Mouse (Mus musculus) c-Kit-negative CD71-positive TER-119-positive erythroid progenitor cells, embryonic 14.5 days (primary cell): ENCODE measurements around the gene Xkr8.
"Not testable (repeated sequence)": the region's sequence is repeated elsewhere in the genome, so short reads cannot be mapped to it uniquely, and the experiment has no call there.

Source experiments
- DNase-seq: peaks from one replicate; pipeline ENCODE4 v3.0.0-alpha.2; 2013; ENCODE audit warnings: low read depth, low spot score

The Xkr8 gene

DNA sequence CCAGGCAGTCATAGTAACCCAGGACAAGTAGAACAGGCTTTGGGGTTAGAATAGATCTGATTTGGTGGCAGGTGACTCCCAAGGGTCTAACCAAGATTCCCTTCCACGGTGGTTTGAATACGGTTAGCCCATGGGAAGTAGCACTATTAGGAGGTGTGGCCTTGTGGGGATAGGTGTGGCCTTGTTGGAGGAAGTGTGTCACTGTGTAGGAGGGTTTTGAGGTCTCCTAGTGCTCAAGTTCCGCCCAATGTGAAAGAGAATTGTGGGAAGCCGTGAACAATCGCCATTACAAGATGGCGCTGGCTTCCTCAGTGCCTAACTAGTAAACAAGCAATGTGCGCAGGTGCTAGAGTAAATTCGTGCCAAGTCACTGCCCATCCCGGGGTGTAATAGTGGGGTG lies 4.8 kb upstream of the Xkr8 start:
- not testable (repeated sequence) for DNase-seq

DNA sequence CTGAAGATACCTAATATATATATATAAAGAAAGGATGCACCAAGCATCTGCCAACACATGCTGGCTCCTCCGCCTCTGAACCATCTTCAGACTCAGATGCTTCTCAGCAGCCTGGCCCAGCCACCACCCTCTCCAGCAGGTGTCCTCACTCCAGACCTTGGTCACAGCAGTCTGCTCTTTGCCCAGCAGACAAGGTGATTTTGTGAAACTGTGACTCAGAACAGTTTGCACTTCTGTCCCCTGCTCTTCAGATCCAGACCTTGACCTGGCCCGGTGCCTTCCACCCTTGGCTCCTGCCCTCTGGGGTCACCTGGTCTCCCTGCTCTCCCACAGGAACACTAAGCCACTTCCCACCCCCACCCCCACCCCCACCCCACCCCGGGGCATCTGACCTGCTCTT lies 3.5 kb upstream of the Xkr8 start:
- DNase-seq = no peak

DNA sequence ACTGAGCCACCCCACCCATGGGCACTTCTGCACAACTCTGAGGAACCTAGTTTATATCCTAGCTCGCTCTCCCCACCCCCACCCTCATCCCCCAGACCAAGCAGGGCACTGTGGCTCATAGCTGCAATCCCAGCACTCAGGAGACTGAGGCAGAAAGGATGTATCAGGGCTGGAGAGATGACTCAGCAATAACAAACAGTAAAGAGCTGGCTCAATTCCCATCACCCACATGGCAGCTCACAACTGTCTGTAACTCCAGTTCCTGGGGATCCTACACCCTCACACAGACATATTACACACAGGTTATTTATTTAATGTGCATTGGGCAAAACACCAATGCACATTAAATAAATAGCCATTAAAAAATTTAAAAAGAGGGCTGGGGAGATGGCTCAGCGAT lies 3.0 kb upstream of the Xkr8 start:
- DNase-seq = no peak

DNA sequence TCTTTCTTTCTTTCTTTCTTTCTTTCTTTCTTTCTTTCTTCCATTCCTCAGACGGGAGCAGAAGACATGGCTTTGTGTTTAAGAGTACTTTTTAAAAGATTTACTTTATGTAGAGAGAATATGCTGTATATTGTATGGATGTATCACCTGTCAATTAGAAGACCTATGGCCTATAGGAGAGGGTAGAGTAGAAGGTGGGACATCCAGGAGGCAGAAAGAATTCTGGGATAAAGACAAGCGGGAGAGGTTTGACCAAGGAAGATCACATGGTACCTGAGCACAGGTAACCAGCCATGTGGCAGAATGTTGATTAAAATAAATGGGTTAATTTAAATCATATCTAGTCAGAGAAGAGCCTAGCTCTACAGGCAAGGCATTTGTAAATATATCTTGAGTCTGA lies 2.4 kb upstream of the Xkr8 start:
- DNase-seq = no peak

- no peak for DNase-seq
Observed at GRCm38 (mm10) chr4:132733071-132733770, 875 bp upstream of the Xkr8 start.

GRCm38 (mm10) chr4:132731616-132732015 lies 730 bp downstream of the Xkr8 start:
- no peak for DNase-seq

DNA sequence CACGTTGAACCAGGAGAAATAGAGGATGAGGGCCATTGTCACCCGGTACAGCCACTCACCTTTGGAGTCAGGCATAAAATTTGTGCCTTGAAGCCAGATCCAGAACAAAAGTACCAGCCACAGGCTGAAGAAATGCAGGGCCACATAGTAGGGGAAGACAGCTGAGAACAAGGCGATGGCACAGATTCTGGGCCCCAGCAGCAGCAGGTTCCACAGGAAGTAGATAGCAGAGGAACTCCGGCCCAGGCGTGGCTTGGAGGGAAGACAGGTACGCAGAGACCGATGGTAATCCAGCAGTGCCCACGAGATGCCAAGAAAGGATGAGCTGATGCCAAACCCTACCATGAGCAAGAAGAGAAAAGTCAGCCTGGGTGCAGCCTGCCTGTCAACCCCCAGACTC lies 4.1 kb downstream of the Xkr8 start:
- DNase-seq = no peak

- DNase-seq = no peak
Observed at GRCm38 (mm10) chr4:132718251-132718650, 14.1 kb downstream of the Xkr8 start.

DNA sequence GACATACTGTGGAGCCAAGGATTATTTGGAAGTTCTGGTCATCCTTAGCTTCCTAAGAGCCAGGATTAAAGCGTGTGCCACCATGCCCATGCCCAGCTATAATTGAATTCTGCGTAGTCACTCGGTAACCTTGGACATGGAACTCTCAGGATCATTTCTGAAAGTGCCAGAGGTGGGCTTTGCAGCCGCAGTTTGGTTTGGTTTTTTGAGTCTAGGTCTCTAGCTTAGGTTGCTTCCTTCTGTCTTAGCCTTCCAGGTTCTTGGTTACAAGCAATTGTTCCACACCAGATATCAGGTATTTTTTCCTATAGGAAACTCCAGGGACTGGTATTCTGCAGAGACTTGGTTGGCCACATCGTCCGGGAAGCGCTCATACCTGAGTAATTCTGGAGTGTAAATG lies 19.2 kb downstream of the Xkr8 start:
- no peak for DNase-seq

- DNase-seq = no peak
Observed at GRCm38 (mm10) chr4:132706885-132707284, 25.5 kb downstream of the Xkr8 start.

- no peak for DNase-seq
Observed at GRCm38 (mm10) chr4:132702076-132702475, 30.3 kb downstream of the Xkr8 start.

DNA sequence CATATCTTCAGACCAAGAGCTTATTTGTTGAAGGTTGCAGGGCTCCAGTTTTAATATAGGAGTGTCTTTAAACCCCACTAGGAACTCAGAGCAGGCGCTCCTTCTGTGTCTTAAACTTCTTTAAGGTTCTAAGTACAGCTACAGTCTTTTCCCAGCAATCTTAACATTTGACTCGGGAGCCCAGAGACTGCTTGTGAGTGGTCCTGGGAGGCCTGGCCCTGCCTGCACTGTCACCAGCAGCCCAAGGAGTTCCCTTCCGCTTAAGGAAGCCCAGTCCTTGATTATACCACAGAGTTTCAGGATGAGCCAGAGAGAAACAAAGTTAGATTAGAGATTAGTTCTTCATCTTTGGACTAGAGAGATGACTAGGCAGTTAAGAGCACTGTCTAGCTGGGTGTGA lies 39.0 kb downstream of the Xkr8 start:
- no peak for DNase-seq

GRCm38 (mm10) chr4:132689634-132690033 lies 42.7 kb downstream of the Xkr8 start:
- no peak for DNase-seq

- DNase-seq = peak; percentile 6
Observed at GRCm38 (mm10) chr4:132676771-132677539, 55.4 kb downstream of the Xkr8 start.
